Mouse (Mus musculus) B cell, adult 62 days (primary cell): ENCODE data around the gene Cpa2. TPM values are rescaled to one million over a fixed set of nuclear protein-coding genes. Genes with fewer than 3 reads are reported as not detected.

Experiments
- total RNA-seq: library from RNA; stranded (reverse); gene quantifications from 4 replicates; pipeline ENCODE4 v1.2.4, GENCODE M21; 2023

The Cpa2 gene
- not detected in 4 replicates for total RNA-seq

GRCm38 (mm10) chr6:30541009-30541799 is at the start of gene Cpa2:
Cpa2 (plus strand) TSS chr6:30541582.

DNA sequence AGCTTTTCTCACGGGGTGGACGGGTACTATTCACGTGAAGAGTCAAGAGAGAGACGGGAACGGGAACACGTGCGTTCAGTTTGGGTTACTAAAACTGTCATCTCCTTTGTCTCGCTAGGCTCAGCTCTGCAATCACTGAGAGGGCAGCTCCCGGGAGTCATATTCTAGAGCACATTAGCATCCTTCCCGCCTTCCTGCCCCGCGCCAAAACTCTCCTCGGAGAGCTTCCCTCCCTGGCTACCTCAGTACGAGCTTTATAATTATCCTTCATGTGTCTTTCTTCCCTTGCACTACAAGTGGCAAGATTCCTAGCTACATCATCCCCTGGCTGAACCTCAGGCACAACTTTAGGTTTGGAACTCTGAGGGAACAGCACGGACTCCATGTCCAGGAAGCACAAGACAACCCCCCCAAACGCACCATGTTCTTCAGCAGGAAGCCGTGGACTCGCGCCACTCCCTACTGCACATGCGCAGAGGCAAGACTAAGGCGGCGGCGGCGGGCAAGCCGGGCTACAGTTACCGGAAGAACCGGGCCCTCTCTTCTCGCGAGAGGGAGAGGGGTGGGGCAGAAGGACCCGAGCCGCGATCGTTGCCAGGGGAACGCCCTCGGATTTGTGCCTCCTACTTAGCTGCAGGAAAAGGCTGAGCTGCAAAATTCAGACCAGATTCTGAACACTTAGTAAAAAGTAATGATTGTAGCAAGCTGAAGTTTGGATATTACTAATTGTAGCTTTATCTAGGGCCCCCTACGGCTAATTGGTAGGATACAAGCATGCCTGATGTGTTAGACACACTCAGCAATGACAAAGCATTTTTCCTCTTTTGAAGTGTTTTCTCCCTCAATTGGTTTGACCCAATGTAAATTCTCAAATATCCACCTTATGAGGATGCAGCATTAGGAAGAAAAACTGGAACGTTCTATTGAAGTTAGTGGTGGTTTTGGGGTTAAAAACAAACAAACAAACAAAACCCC is 31.8 kb upstream of the Cpa2 start, which contains the start of the genes Tmem209 and Ssmem1:
Gene Tmem209 (minus strand): TSS at position 519 of the 975 bp plus-strand sequence.
Gene Ssmem1 (plus strand): TSS at position 585 of the 975 bp plus-strand sequence.

DNA sequence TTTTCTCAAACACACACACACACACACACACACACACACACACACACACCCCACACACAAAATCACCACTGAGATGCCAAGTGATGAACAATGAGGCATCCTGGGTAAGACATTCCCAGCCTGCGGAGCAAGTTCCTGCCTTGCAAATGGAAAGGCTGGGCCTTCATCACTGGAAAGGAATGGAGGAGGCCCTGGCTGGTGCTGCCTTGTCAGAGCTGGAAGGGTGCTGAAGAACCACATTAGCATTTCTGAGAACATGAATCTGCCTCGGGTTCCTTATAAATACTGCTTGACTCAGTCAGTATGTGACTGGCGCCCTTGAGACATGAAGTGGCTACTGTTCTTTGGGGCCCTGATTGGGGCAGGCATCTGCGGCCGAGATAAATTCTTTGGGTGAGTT is 26.7 kb downstream of the Cpa2 start, which contains the start of gene Cpa4:
Gene Cpa4 (plus strand): TSS at position 301 of the 400 bp plus-strand sequence.

DNA sequence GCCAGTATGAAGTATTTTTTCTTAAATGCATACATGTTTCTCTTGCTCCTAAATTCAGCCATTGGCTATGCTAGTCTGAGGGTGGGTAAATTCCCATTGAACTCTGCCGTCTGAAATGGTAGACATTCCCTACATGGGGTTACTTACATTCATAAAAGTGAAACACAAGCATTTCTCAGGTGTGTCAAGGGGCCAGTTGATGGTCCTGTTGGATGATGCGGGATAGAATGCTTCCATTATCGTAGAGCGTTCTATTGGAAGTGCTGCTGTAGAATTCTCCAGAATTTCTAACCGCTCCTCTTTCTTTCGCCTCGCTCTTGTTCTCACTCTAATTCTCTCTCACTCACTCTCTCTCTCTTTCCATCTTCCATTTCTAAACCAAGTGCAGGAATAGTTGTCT is 69.3 kb downstream of the Cpa2 start, which contains the start of gene Cpa5:
Gene Cpa5 (plus strand): TSS at position 301 of the 400 bp plus-strand sequence.

Other genes with a start within 250 kb of the Cpa2 start
- 105 to 116 TPM (median 106 TPM) in 4 replicates for gene Ube2h, start 237.0 kb upstream of the Cpa2 start, total RNA-seq
- gene Zc3hc1, start 150.6 kb upstream of the Cpa2 start, total RNA-seq, result 29.9 to 43.3 TPM (median 31.1 TPM) in 4 replicates
- gene Klhdc10, start 139.7 kb upstream of the Cpa2 start, total RNA-seq, result 17.6 to 24.6 TPM (median 18.5 TPM) in 4 replicates
- 32.1 to 35.5 TPM (median 33.7 TPM) in 4 replicates for gene Tmem209, start 31.8 kb upstream of the Cpa2 start, total RNA-seq
- gene Ssmem1, start 31.7 kb upstream of the Cpa2 start, total RNA-seq, result 0.81 to 1.8 TPM (median 1.0 TPM) in 3 of 4 replicates, not detected in the other
- not detected in 4 replicates for gene Cpa4, start 26.8 kb downstream of the Cpa2 start, total RNA-seq
- gene Cpa5, start 69.4 kb downstream of the Cpa2 start, total RNA-seq, result not detected in 4 replicates
- 1.6 TPM in 1 of 4 replicates, not detected in the others for gene Cpa1, start 97.6 kb downstream of the Cpa2 start, total RNA-seq
- gene Cep41, start 152.2 kb downstream of the Cpa2 start, total RNA-seq, result 6.6 to 9.6 TPM (median 7.6 TPM) in 4 replicates
- gene Mest, start 182.0 kb downstream of the Cpa2 start, total RNA-seq, result 0.31 TPM in 1 of 4 replicates, not detected in the others